Mouse (Mus musculus): ENCODE data around the gene Nmnat3.

DNA sequence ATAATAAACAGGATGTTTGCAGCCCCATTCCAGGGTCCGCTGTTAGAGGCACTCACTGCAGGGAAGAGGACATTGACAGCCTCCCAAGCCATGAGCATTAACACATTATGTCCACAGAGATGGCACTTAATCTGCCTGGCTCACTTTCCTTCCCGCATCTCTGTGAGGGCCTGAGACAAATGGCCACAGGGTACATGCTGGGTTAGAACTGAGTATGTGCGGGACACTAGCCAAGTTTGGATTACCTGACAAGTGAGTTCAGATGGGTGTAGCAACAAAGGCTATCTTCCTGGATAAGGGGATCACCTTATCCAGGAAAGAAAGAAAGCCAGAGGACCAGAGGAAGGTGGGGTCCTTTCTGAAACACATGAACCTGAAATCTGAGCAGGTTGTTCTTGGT, 59.8 kb downstream of the Nmnat3 start:
- TF ChIP-seq CTCF (IDR thresholded peaks at IDR 0.05; ENCODE audit: insufficient read depth, low read depth, low read length) (no peak), POLR2A (IDR thresholded peaks at IDR 0.05; ENCODE audit: insufficient read depth, low read depth, low read length) (no peak)

Measured in olfactory bulb, adult 2 months (tissue).